Mouse (Mus musculus) heart, postnatal 25 days (tissue): ENCODE data around the gene Tgfbr1. TPM values are rescaled to one million over a fixed set of nuclear protein-coding genes. Genes with fewer than 3 reads are reported as not detected.
A peak's percentile ranks its signal among the peaks of the same experiment; 100 is the strongest.

Experiments
- DNase-seq: peaks from one replicate; pipeline ENCODE4 v3.0.0; 2022; ENCODE audit warnings: low spot score
- intact Hi-C: fragments of 180-260 bp; cut with DNase I; formaldehyde crosslinking; loops from one replicate; pipeline ENCODE4 v1.15.1; 2025
- total RNA-seq, 2 experiments: library from RNA; stranded (reverse); gene quantifications; 2 replicates each; pipeline ENCODE4 v1.2.3; 2021

The Tgfbr1 gene
- 10 to 100 TPM; 14.3 to 15.8 TPM for total RNA-seq

DNA sequence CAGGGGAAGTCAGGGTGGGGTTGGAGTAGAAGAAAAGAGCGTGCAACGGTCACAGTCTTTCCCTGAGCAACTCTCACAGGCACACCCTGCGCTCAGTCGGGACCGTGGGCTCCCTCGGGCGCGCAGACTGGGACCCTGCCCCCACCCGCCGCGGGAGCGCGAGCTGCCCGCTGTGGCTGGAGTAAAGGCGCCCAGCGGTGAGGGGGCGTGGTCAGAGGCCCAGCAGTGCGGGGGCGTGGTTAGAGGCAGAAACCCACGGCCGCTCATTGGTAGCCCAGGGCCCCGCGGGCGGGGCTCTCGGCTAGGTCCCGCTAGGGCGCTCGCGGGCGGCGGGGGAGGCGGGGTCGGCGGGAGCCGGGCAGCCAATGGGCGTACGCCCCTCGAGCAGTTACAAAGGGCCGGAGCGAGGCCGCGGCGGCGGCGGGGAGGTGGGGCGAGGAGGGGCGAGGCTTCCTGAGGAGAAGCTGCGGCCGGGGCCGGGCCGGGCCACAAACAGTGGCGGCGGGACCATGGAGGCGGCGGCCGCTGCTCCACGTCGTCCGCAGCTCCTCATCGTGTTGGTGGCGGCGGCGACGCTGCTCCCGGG is at the start of gene Tgfbr1:
TSS of gene Tgfbr1 (plus strand) at position 420 of the 586 bp plus-strand sequence.
- peak; percentile 98 for DNase-seq
- intact Hi-C loops, result loop anchor here (2.0 to 10.0 kb wide), 4 partner anchors 49 to 772 kb away; partner anchors contain the start of genes Alg2, Sec61b and Stx17

GRCm38 (mm10) chr4:47303340-47303998 is 49.6 kb upstream of the Tgfbr1 start:
- no peak for DNase-seq
- intact Hi-C loops, result no loop called here

GRCm38 (mm10) chr4:47309886-47310625 is 43.0 kb upstream of the Tgfbr1 start:
- intact Hi-C loops, result no loop called here
- DNase-seq, result no peak

DNA sequence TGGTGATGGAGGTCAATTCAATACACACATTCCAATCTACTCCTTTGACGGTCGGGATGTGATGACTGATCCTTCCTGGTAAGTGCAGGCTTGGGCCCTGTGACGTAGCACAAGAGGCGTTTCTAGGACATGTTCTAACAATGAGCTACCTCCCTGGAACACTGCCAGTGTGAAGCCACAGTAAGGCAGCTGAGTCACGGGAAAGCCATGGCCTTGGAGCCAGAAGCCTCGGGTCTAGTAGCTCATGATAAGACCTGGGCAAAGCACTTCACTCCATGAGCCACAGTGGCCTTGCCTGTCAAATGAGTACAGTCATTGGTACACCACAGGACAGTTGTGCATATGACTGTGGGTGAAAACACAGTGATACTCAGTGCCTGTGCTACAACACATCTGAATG is 42.2 kb upstream of the Tgfbr1 start:
- intact Hi-C loops, result no loop called here
- DNase-seq, result no peak

DNA sequence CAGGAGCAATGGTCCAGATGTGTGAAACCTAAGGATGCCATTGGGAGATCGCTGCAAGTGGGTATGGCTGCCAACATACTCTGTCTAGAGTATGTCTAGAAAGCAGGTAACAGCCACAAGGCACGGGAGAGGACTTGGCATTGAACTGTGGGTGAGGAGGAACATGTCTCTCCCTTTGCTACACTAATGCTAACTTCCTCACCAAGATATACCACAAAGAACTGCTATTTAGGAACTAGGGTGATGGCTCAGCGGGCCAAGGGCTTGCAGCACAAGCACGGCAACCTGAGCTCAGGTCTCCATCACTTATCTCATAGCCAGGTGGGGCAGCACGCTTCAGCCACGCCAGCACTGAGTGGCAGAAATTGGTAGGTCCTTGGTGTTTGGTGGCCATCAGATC is 41.6 kb upstream of the Tgfbr1 start:
- intact Hi-C loops, result no loop called here

GRCm38 (mm10) chr4:47311929-47312328 is 41.1 kb upstream of the Tgfbr1 start:
- intact Hi-C loops, result no loop called here
- no peak for DNase-seq

More for the DNA sequence above, 41.6 kb upstream of the Tgfbr1 start:
- no peak for DNase-seq

DNA sequence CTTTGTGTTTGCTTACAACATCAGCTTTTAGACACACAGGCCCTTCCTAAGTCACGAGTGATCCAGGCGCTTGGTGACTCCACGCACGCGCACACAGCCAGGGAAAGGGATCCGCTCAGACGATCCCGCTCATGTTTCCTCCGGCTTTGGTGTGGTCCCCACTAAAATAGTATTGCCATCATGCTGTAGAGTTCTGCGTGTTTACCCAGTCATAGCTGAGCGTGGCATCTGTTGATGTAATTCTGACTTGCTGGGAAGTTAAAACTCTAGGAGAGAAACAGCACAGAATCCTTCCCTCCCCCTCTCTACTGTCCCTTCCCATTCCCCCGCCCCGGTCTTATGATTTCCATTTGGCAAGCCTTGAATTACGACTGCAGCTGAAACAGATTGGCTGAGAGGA is 40.3 kb upstream of the Tgfbr1 start:
- intact Hi-C loops, result no loop called here
- DNase-seq, result no peak

GRCm38 (mm10) chr4:47313710-47314410 is 39.2 kb upstream of the Tgfbr1 start:
- no peak for DNase-seq
- intact Hi-C loops, result no loop called here

- intact Hi-C loops, result no loop called here
- DNase-seq, result no peak
Measured at GRCm38 (mm10) chr4:47315458-47315857, 37.6 kb upstream of the Tgfbr1 start.

DNA sequence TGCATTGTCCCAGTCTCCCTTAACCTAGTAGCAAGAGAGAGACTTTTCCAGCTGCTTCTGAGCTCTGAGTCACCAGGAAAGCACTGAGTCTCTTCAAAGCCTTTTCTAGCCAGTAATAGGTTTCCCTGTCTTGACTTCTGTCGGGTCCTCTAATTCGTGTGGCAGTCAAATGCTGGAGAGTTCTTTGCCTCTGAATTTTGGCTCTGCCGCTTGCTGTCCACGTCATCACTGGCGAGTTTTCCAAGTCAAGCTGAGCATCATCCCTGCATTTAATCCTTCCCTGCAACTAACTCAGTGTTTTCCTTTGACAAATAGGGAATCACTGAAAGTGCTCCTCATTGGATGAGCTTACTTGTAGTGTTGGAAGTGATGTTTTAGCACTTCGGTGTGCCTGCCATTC is 36.6 kb upstream of the Tgfbr1 start:
- no peak for DNase-seq

GRCm38 (mm10) chr4:47319561-47320321 is 33.3 kb upstream of the Tgfbr1 start:
- intact Hi-C loops, result no loop called here
- DNase-seq, result no peak

More for the DNA sequence above, 36.6 kb upstream of the Tgfbr1 start:
- intact Hi-C loops, result no loop called here

- no peak for DNase-seq
- intact Hi-C loops, result no loop called here
Measured at GRCm38 (mm10) chr4:47322315-47322714, 30.7 kb upstream of the Tgfbr1 start.

GRCm38 (mm10) chr4:47324206-47324605 is 28.8 kb upstream of the Tgfbr1 start:
- intact Hi-C loops, result no loop called here
- no peak for DNase-seq

DNA sequence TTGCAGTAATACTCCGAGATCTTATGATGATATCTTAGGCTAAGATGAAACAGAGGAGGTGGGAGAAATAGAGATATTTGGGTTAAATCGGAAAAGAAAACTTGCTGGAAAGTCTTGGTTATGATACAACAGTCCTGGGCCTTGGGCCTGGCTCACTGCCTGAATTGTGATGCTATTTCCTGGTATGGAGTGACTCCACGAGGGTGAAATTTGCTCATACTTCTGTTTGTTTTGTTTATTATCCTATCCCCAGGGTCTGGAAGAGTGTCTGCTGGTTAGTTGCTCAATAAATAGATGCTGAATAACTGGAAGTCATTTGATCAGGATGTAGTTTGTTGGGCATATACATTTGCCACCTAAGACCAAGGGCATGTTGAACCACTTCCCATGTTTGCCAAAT is 25.2 kb upstream of the Tgfbr1 start:
- DNase-seq, result no peak
- intact Hi-C loops, result no loop called here

DNA sequence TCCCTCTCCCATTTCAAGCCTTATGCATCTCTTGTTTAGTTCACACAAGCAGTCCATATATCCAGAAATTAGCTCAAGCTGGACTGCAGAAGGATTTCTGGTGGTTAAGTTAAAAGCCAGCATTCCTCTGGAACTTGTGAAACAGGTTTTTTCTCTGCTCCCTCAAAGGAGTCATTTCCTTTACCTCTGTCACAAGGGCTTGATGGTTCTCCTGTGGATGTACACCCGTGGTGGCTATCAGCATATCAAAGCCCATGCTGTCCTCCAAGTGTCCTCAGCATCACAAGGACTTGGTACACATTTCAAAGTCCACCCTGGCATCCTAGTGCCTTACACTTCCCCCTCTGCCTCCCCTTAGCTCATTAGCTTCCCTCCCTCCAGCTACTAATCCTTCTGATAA is 23.7 kb upstream of the Tgfbr1 start:
- intact Hi-C loops, result no loop called here

GRCm38 (mm10) chr4:47330378-47331052 is 22.5 kb upstream of the Tgfbr1 start:
- intact Hi-C loops, result no loop called here
- no peak for DNase-seq

More for the DNA sequence above, 23.7 kb upstream of the Tgfbr1 start:
- DNase-seq, result no peak

DNA sequence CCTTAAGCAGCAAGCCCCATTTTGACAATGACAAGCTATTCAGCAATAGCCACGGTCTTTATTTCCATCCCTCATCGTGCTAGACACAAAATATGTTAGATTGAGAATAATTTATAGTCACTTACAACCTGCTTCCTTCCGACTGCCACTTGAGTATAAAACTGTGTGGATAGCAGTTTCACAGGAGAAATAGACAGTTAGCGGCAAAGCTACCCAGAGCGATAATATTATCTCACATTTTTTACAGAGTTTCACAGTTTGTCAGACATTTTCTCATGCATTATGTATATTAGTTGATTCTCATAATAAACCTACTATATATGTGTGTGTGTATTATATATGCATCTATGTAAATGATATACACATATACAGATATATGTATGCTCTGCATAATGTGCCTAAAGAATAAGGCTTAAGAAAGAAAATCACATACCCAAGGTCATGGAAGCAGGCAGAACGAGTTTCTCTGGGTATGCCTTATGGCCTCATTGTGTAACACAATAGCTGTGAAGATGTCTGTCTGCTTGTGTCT is 20.1 kb upstream of the Tgfbr1 start:
- DNase-seq, result no peak
- intact Hi-C loops, result no loop called here

DNA sequence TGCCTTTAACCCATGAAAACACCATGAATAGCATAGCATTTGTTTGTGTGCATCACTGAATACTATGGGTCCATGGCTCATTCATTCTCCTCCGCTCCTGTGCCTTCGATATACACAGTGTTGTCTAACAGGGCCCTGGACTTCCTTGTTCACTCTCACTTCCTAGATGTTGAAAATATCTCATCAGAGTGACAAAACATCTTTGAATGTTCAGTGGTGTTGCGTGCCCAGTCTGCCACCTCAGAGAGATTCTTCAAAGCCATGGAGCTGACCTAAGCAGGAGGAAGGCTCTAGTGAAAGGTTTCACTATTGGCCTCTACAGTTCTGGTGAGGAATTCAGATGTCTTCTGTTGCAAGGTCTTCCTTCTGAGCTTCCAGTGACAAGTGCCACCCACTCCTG is 19.5 kb upstream of the Tgfbr1 start:
- intact Hi-C loops, result no loop called here
- DNase-seq, result no peak
